Mouse (Mus musculus): ENCODE results near the gene Ube2b. TPM values are rescaled to one million over a fixed set of nuclear protein-coding genes. Genes with fewer than 3 reads are reported as not detected.

Ube2b gene
- polyA plus RNA-seq, 1 experiment from 2014 or later: 192 TPM

GRCm38 (mm10) chr11:51939590-51939955, 61.0 kb downstream of the Ube2b start:
- Histone ChIP-seq H3K9ac (replicated peaks; ENCODE audit: low read length) (no peak overlapping the region), H3K36me3 (replicated peaks; ENCODE audit: control insufficient read depth, insufficient read depth, low read depth, low read length) (no peaks in the 10 kb centered on the region), H3K27me3 (ENCODE audit: control insufficient read depth, insufficient read depth, low read length) (no peaks in the 10 kb centered on the region), H3K4me1 (ENCODE audit: control insufficient read depth, insufficient read depth, low read length) (no peaks in the 10 kb centered on the region; the same call in none of the 2 replicates), H3K27ac (replicated peaks; ENCODE audit: low read depth, low read length) (no peak overlapping the region), H3K9me3 (replicated peaks; ENCODE audit: control insufficient read depth, low read length) (no peaks in the 10 kb centered on the region), H3K4me3 (ENCODE audit: low read depth, low read length) (no peak overlapping the region), H3K4me2 (ENCODE audit: low read depth, low read length) (no peak overlapping the region)
- no peak for DNase-seq (ENCODE audit: low spot score)
- no peak for ATAC-seq (replicated peaks; ENCODE audit: insufficient number of reproducible peaks, low FRiP score, low TSS enrichment, low read depth)
- 84% methylated on average over 8 of the region's 8 CpGs for WGBS

GRCm38 (mm10) chr11:51938817-51939589, 61.6 kb downstream of the Ube2b start:
- ATAC-seq (replicated peaks; ENCODE audit: insufficient number of reproducible peaks, low FRiP score, low TSS enrichment, low read depth): no peak
- Histone ChIP-seq H3K27me3 (ENCODE audit: control insufficient read depth, insufficient read depth, low read length) (no peaks in the 10 kb centered on the region), H3K36me3 (replicated peaks; ENCODE audit: control insufficient read depth, insufficient read depth, low read depth, low read length) (no peaks in the 10 kb centered on the region), H3K4me3 (ENCODE audit: low read depth, low read length) (no peak overlapping the region), H3K4me1 (ENCODE audit: control insufficient read depth, insufficient read depth, low read length) (no peaks in the 10 kb centered on the region; the same call in none of the 2 replicates), H3K27ac (replicated peaks; ENCODE audit: low read depth, low read length) (no peak overlapping the region), H3K4me2 (ENCODE audit: low read depth, low read length) (no peak overlapping the region), H3K9ac (replicated peaks; ENCODE audit: low read length) (no peak overlapping the region), H3K9me3 (replicated peaks; ENCODE audit: control insufficient read depth, low read length) (no peaks in the 10 kb centered on the region)
- 85% methylated on average over 12 of the region's 12 CpGs for WGBS
- no peak for DNase-seq (ENCODE audit: low spot score)

GRCm38 (mm10) chr11:51937361-51937781, 63.2 kb downstream of the Ube2b start:
- WGBS: 69% methylated on average over 6 of the region's 6 CpGs
- no peaks in the 10 kb centered on the region for H3K27me3 ChIP-seq (ENCODE audit: control insufficient read depth, insufficient read depth, low read length)
- DNase-seq (ENCODE audit: low spot score): no peak
- H3K27ac ChIP-seq (replicated peaks; ENCODE audit: low read depth, low read length): no peak overlapping the region
- no peaks in the 10 kb centered on the region for H3K9me3 ChIP-seq (replicated peaks; ENCODE audit: control insufficient read depth, low read length)
- H3K4me1 ChIP-seq (ENCODE audit: control insufficient read depth, insufficient read depth, low read length): no peaks in the 10 kb centered on the region
- no peak overlapping the region for H3K4me3 ChIP-seq (ENCODE audit: low read depth, low read length)
- no peak overlapping the region for H3K9ac ChIP-seq (replicated peaks; ENCODE audit: low read length)
- no peak for ATAC-seq (replicated peaks; ENCODE audit: insufficient number of reproducible peaks, low FRiP score, low TSS enrichment, low read depth)
- no peak overlapping the region for H3K4me2 ChIP-seq (ENCODE audit: low read depth, low read length)
- H3K36me3 ChIP-seq (replicated peaks; ENCODE audit: control insufficient read depth, insufficient read depth, low read depth, low read length): no peaks in the 10 kb centered on the region

GRCm38 (mm10) chr11:51935636-51936434, 64.7 kb downstream of the Ube2b start:
- Histone ChIP-seq H3K36me3 (replicated peaks; ENCODE audit: control insufficient read depth, insufficient read depth, low read depth, low read length) (no peaks in the 10 kb centered on the region), H3K27ac (replicated peaks; ENCODE audit: low read depth, low read length) (no peak overlapping the region), H3K9me3 (replicated peaks; ENCODE audit: control insufficient read depth, low read length) (no peaks in the 10 kb centered on the region), H3K4me1 (ENCODE audit: control insufficient read depth, insufficient read depth, low read length) (no peaks in the 10 kb centered on the region), H3K9ac (replicated peaks; ENCODE audit: low read length) (no peak overlapping the region), H3K4me3 (ENCODE audit: low read depth, low read length) (no peak overlapping the region), H3K4me2 (ENCODE audit: low read depth, low read length) (no peak overlapping the region), H3K27me3 (ENCODE audit: control insufficient read depth, insufficient read depth, low read length) (no peaks in the 10 kb centered on the region)
- no peak for DNase-seq (ENCODE audit: low spot score)
- no peak for ATAC-seq (replicated peaks; ENCODE audit: insufficient number of reproducible peaks, low FRiP score, low TSS enrichment, low read depth)
- WGBS: 56% methylated on average over 5 of the region's 5 CpGs

Other genes with a start within 250 kb of the Ube2b start
- gene Sec24a, start 237.1 kb downstream of the Ube2b start, polyA plus RNA-seq (2014; fragmentation: Nextera tagmentation; extraction: Ambion mirVana): 10.5 and 11.5 TPM in 2 replicates
- gene Sar1b, start 237.1 kb downstream of the Ube2b start, polyA plus RNA-seq (2014; fragmentation: Nextera tagmentation; extraction: Ambion mirVana): 104 and 108 TPM in 2 replicates
- gene Jade2, start 143.1 kb downstream of the Ube2b start, polyA plus RNA-seq (2014; fragmentation: Nextera tagmentation; extraction: Ambion mirVana): 0.26 and 0.52 TPM in 2 replicates
- gene Cdkn2aipnl, start 33.1 kb downstream of the Ube2b start, polyA plus RNA-seq (2014; fragmentation: Nextera tagmentation; extraction: Ambion mirVana): 142 and 147 TPM in 2 replicates
- gene Cdkl3, start 3.5 kb upstream of the Ube2b start, polyA plus RNA-seq (2014; fragmentation: Nextera tagmentation; extraction: Ambion mirVana): 9.4 and 9.5 TPM in 2 replicates
- 129 and 130 TPM in 2 replicates for gene Ppp2ca, start 97.9 kb upstream of the Ube2b start, polyA plus RNA-seq (2014; fragmentation: Nextera tagmentation; extraction: Ambion mirVana)
- gene Olfr1373, start 144.8 kb upstream of the Ube2b start, polyA plus RNA-seq (2014; fragmentation: Nextera tagmentation; extraction: Ambion mirVana): not detected in 2 replicates
- gene Olfr1371, start 213.2 kb upstream of the Ube2b start, polyA plus RNA-seq (2014; fragmentation: Nextera tagmentation; extraction: Ambion mirVana): not detected in 2 replicates
- 1,096 and 1,177 TPM in 2 replicates for gene Skp1a, start 231.2 kb upstream of the Ube2b start, polyA plus RNA-seq (2014; fragmentation: Nextera tagmentation; extraction: Ambion mirVana)

Measured in embryonic facial prominence, embryonic 11.5 days (tissue).